Mouse (Mus musculus) forebrain, embryonic 11.5 days (tissue): ENCODE measurements around the gene Pla2g1b. TPM values are rescaled to one million over a fixed set of nuclear protein-coding genes. Genes with fewer than 3 reads are reported as not detected.

Experiments
- ATAC-seq: fragments of 200-750 bp; cut with Nextera tagmentation; replicated peaks from 2 replicates; pipeline ENCODE4 v1.8.0; 2017; ENCODE audit warnings: moderate TSS enrichment; ENCODE audit not compliant: low FRiP score
- DNase-seq: peaks from one replicate; pipeline ENCODE4 v3.0.0-alpha.2; 2017; ENCODE audit warnings: low spot score
- H3K27ac ChIP-seq: fragments of 300-500 bp; sonication (generic); 2 replicates; pipeline ENCODE4 v1.5.1; 2014; ENCODE audit warnings: low read depth, low read length
- H3K27me3 ChIP-seq: fragments of 300-500 bp; sonication (generic); 2 replicates; pipeline ENCODE4 v1.6.1; 2014; ENCODE audit warnings: mild to moderate bottlenecking, low read length, mixed read lengths; ENCODE audit not compliant: control insufficient read depth, insufficient read depth
- H3K36me3 ChIP-seq: fragments of 300-500 bp; sonication (generic); 2 replicates; pipeline ENCODE4 v1.6.1; 2014; ENCODE audit warnings: mild to moderate bottlenecking, low read length, moderate library complexity, mixed read lengths; ENCODE audit not compliant: control insufficient read depth, insufficient read depth
- H3K4me1 ChIP-seq: fragments of 300-500 bp; sonication (generic); replicated peaks from 2 replicates; pipeline ENCODE4 v1.6.1; 2014; ENCODE audit warnings: low read length, mixed read lengths; ENCODE audit not compliant: control insufficient read depth, insufficient read depth
- H3K4me2 ChIP-seq: fragments of 300-500 bp; sonication (generic); 2 replicates; pipeline ENCODE4 v1.6.1; 2014; ENCODE audit warnings: low read depth, mild to moderate bottlenecking, low read length, moderate library complexity, mixed read lengths; ENCODE audit not compliant: severe bottlenecking
- H3K4me3 ChIP-seq: fragments of 300-500 bp; sonication (generic); 2 replicates; pipeline ENCODE4 v1.5.1; 2014; ENCODE audit warnings: low read depth, low read length
- H3K9ac ChIP-seq: fragments of 300-500 bp; sonication (generic); 2 replicates; pipeline ENCODE4 v1.6.1; 2014; ENCODE audit warnings: low read length
- H3K9me3 ChIP-seq: fragments of 300-500 bp; sonication (generic); 2 replicates; pipeline ENCODE4 v1.6.1; 2016; ENCODE audit warnings: low read length, mixed read lengths; ENCODE audit not compliant: control insufficient read depth
- WGBS: fragments of 180-500 bp; shearing (Covaris S2); extraction: QIAGEN DNeasy Blood & Tissue Kit; methylation state at CpG from one replicate; pipeline ENCODE4 v1.1.7; 2014; 5-methylcytosine and 5-hydroxymethylcytosine counted together
- polyA plus RNA-seq: library from polyadenylated mRNA; unstranded; fragments of >200 nt; fragmentation: Nextera tagmentation; extraction: Ambion mirVana; gene quantifications from 2 replicates; pipeline ENCODE4 v1.2.1, GENCODE M21; 2014

Pla2g1b gene
- polyA plus RNA-seq, 1 experiment from 2014 or later: not detected

DNA sequence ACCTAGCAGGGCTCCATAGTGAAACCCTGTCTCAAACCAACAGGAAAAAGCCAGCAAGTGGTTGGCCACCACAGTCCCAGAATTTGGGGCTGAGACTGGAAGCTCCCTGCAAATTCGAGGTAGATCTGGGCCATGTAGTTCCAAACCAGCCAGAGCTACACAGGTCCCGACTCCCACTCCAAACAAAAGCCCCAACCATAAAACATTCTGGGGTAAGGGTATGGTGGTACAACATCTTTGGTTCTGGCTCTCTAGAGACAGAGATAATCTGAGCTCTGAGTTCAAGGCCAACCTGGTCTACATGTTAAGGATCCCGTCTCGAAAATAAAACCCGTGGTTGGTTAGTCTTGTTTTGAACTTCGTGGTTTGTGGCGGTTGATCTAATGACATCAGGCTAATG, 10.2 kb upstream of the Pla2g1b start:
- ATAC-seq (0 out of 2 replicates have a peak, but pooled peaks have one; percentile 16), DNase-seq (no peak)
- H3K36me3 ChIP-seq: peaks cover 20% of the 10 kb centered on the region
- no peak overlapping the region for H3K4me3 ChIP-seq
- H3K27me3 ChIP-seq: no peaks in the 10 kb centered on the region
- WGBS: 82% methylated on average over 7 of the region's 7 CpGs
- no peak overlapping the region for H3K9ac ChIP-seq
- H3K4me1 ChIP-seq: no peaks in the 10 kb centered on the region
- H3K4me2 ChIP-seq: no peak overlapping the region
- no peak overlapping the region for H3K27ac ChIP-seq
- H3K9me3 ChIP-seq: no peaks in the 10 kb centered on the region

DNA sequence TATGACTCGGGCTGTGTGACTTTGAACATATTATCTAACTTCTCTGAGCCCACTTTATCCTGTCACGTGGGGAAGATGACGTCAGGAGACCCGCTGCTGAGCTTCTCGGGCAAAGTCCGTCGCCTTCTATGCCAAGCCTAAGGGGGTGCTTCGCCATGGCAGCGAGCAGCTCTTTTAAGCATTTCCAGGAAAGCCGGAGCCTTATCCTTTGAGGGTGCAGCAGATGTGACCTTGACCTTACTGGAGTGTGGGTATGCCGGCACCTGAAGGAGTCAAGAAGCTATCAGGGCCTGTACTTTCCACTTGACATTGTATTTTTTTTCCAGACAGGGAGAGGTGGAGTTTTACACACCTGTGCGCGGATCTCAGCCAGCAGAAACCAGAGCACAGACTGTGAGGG, 7.1 kb upstream of the Pla2g1b start:
- no peak overlapping the region for H3K4me2 ChIP-seq
- no peaks in the 10 kb centered on the region for H3K4me1 ChIP-seq
- no peaks in the 10 kb centered on the region for H3K27me3 ChIP-seq
- H3K27ac ChIP-seq: no peak overlapping the region
- ATAC-seq (no peak), DNase-seq (no peak)
- peaks cover 6% of the 10 kb centered on the region; the same call in 1 of the 2 replicates for H3K36me3 ChIP-seq
- WGBS: 78% methylated on average over 13 of the region's 13 CpGs
- H3K4me3 ChIP-seq: no peak overlapping the region
- H3K9ac ChIP-seq: no peak overlapping the region
- H3K9me3 ChIP-seq: no peaks in the 10 kb centered on the region

- Histone ChIP-seq H3K9me3 (no peaks in the 10 kb centered on the region), H3K27ac (no peak overlapping the region), H3K27me3 (no peaks in the 10 kb centered on the region), H3K9ac (no peak overlapping the region), H3K36me3 (no peaks in the 10 kb centered on the region), H3K4me2 (no peak overlapping the region), H3K4me1 (no peaks in the 10 kb centered on the region), H3K4me3 (no peak overlapping the region)
- ATAC-seq (no peak), DNase-seq (no peak)
- WGBS: 79% methylated on average over 18 of the region's 18 CpGs
These were observed 1.5 kb upstream of the Pla2g1b start for GRCm38 (mm10) chr5:115464408-115465115.

GRCm38 (mm10) chr5:115469791-115470190, 3.7 kb downstream of the Pla2g1b start:
- H3K36me3 ChIP-seq: no peaks in the 10 kb centered on the region
- H3K9me3 ChIP-seq: no peaks in the 10 kb centered on the region
- DNase-seq (no peak), ATAC-seq (no peak)
- no peak overlapping the region for H3K27ac ChIP-seq
- WGBS: 69% methylated on average over 6 of the region's 6 CpGs
- H3K4me3 ChIP-seq: no peak overlapping the region
- H3K27me3 ChIP-seq: no peaks in the 10 kb centered on the region
- H3K9ac ChIP-seq: no peak overlapping the region
- no peak overlapping the region for H3K4me2 ChIP-seq
- H3K4me1 ChIP-seq: no peaks in the 10 kb centered on the region; the same call in 1 of the 2 replicates

- DNase-seq (peak; percentile 78), ATAC-seq (no peak)
- Histone ChIP-seq H3K9ac (no peak overlapping the region), H3K4me2 (no peak overlapping the region), H3K36me3 (no peaks in the 10 kb centered on the region), H3K27me3 (no peaks in the 10 kb centered on the region), H3K4me3 (no peak overlapping the region), H3K4me1 (no peaks in the 10 kb centered on the region; the same call in 1 of the 2 replicates), H3K27ac (no peak overlapping the region), H3K9me3 (no peaks in the 10 kb centered on the region)
- 41% methylated on average over 20 of the region's 20 CpGs for WGBS
These were observed 4.9 kb downstream of the Pla2g1b start for GRCm38 (mm10) chr5:115470766-115471531.

GRCm38 (mm10) chr5:115473191-115473590, 7.1 kb downstream of the Pla2g1b start:
- Histone ChIP-seq H3K9me3 (no peaks in the 10 kb centered on the region), H3K27ac (no peak overlapping the region), H3K9ac (no peak overlapping the region), H3K4me3 (no peak overlapping the region), H3K4me2 (no peak overlapping the region), H3K27me3 (no peaks in the 10 kb centered on the region), H3K4me1 (peaks cover 2% of the 10 kb centered on the region; the same call in 1 of the 2 replicates), H3K36me3 (no peaks in the 10 kb centered on the region)
- 77% methylated on average over 10 of the region's 10 CpGs for WGBS
- DNase-seq (no peak), ATAC-seq (no peak)

GRCm38 (mm10) chr5:115474174-115474828, 8.2 kb downstream of the Pla2g1b start:
- peaks cover 2% of the 10 kb centered on the region; the same call in 1 of the 2 replicates for H3K4me1 ChIP-seq
- WGBS: 80% methylated on average over 22 of the region's 22 CpGs
- peaks cover under 1% of the 10 kb centered on the region; the same call in 1 of the 2 replicates for H3K27me3 ChIP-seq
- no peak overlapping the region for H3K4me2 ChIP-seq
- no peaks in the 10 kb centered on the region for H3K9me3 ChIP-seq
- DNase-seq: peak; percentile 45
- no peak for ATAC-seq
- H3K27ac ChIP-seq: no peak overlapping the region
- H3K36me3 ChIP-seq: no peaks in the 10 kb centered on the region
- H3K4me3 ChIP-seq: no peak overlapping the region
- no peak overlapping the region for H3K9ac ChIP-seq

DNA sequence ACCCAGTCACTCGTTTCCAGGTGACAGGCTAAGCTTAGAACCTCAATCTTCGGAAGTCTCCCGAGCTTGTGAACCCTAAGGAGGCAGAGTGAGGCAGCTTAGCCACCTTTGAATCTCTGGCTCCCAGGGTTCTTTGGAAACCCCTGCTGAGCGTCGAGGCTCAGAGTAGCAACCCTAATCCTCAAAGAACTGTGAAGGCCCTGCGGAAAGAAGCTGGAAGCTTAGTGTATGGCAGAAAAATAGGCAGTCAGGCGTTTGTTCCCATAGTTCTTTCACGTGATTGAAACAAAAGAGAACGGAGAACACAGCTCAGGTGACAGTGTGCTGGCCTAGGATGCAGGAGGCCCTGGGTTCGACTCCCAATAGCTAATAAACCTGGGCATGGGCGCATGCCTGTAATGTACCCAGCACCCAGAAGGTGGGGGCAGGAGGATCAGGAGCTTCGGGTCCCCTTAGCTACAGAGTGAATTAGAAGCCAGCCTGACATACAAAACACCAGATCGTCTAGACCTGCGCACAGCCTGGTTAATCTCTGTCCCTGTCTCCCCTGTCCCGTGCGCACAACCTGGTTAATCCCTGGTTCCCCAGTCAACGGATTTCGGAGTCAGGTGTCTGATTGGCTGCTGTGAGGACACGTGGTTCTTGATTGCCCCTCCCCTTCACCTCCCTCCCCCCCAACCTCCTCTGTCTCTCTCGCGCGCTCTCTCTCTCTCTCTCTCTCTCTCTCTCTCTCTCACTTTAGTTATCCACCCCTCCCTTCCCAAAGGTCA, 9.5 kb downstream of the Pla2g1b start:
- peak overlapping the region; percentile 44 for H3K4me2 ChIP-seq
- peak overlapping the region; percentile 0; the same call in 1 of the 2 replicates for H3K9ac ChIP-seq
- peaks cover 4% of the 10 kb centered on the region; the same call in 1 of the 2 replicates for H3K4me1 ChIP-seq
- H3K36me3 ChIP-seq: no peaks in the 10 kb centered on the region
- ATAC-seq (peak; percentile 61; the same call in 1 of the 2 replicates), DNase-seq (peak; percentile 79)
- no peak overlapping the region; the same call in 1 of the 2 replicates for H3K27ac ChIP-seq
- H3K27me3 ChIP-seq: peaks cover 7% of the 10 kb centered on the region; the same call in 1 of the 2 replicates
- H3K4me3 ChIP-seq: peak overlapping the region; percentile 19; the same call in 1 of the 2 replicates
- 6% methylated on average over 22 of the region's 22 CpGs for WGBS
- H3K9me3 ChIP-seq: no peaks in the 10 kb centered on the region
